ENCODE assay signal across 12 mouse cellular contexts in genomic region chr7:92866526-92866925, GRCm38 (mm10). TPM values are rescaled to one million over a fixed set of nuclear protein-coding genes. Genes with fewer than 3 reads are reported as not detected.
DNase-seq lines count a peak whose midpoint lies in the region; ATAC-seq and TF ChIP-seq lines count a peak whose summit lies in the region.
"Had no signal": no experiment of that assay in that cellular context is flagged by ENCODE, and none has a peak within 500 bp of the region (broad histone marks: within the 10 kb centered on the region; RNA-seq: fewer than 3 reads in every experiment).

No protein-coding gene starts in this region.

- peak in 2 of 3 experiments; percentile 53 to 71; a peak in 4 of 6 replicates for TF ChIP-seq CTCF in MEL (IDR thresholded peaks at IDR 0.05 in 2 of 3, conservative IDR thresholded peaks at IDR 0.05 in 1 of 3; ENCODE audit: control insufficient read depth in 1 of 3, insufficient read depth in 1 of 3, low read depth in 2 of 3, low read length in 3 of 3, poor library complexity in 1 of 3, severe bottlenecking in 1 of 3)
- peak; percentile 78 for TF ChIP-seq CTCF in lung, postnatal 0 days (IDR thresholded peaks at IDR 0.05)

- H3K9ac ChIP-seq in MEL (ENCODE audit: control insufficient read depth, low read depth, low read length, poor library complexity, severe bottlenecking) = no peak overlapping the region
- H3K9ac ChIP-seq in lung, postnatal 0 days (replicated peaks; ENCODE audit: low read depth) = no peak overlapping the region
- H3K9ac ChIP-seq: embryonic facial prominence, embryonic 13.5 days; stomach, embryonic 15.5 days had no signal

- TF ChIP-seq POLR2A in MEL (IDR thresholded peaks at IDR 0.05; ENCODE audit: control insufficient read depth in 1 of 2, insufficient read depth in 1 of 2, low read depth in 1 of 2, low read length in 2 of 2, poor library complexity in 1 of 2) = no peak

- WGBS in lung, postnatal 0 days = 26% methylated on average over 2 of the region's 2 CpGs

- no peak overlapping the region for H3K27ac ChIP-seq in MEL (ENCODE audit: control insufficient read depth, low read depth, low read length)
- no peak overlapping the region for H3K27ac ChIP-seq in lung, postnatal 0 days (ENCODE audit: low read length)
- H3K27ac ChIP-seq: embryonic facial prominence, embryonic 13.5 days; stomach, embryonic 15.5 days had no signal

- TF ChIP-seq RAD21 in MEL (IDR thresholded peaks at IDR 0.05; ENCODE audit: low read depth, low read length) = peak; percentile 63

- H3K27me3 ChIP-seq in MEL (ENCODE audit: control insufficient read depth in 1 of 2, insufficient read depth in 2 of 2, low read length in 2 of 2) = no peaks in the 10 kb centered on the region
- H3K27me3 ChIP-seq in lung, postnatal 0 days (replicated peaks; ENCODE audit: insufficient read depth, low read length) = no peaks in the 10 kb centered on the region
- H3K27me3 ChIP-seq: embryonic facial prominence, embryonic 13.5 days; megakaryocyte, embryonic 14.5 days; stomach, embryonic 15.5 days had no signal

- no peak for TF ChIP-seq EP300 in MEL (IDR thresholded peaks at IDR 0.05; ENCODE audit: low read depth in 1 of 2, low read length in 2 of 2)
- TF ChIP-seq EP300 in lung, postnatal 0 days (IDR thresholded peaks at IDR 0.05) = no peak

- H3K9me3 ChIP-seq in MEL (replicated peaks; ENCODE audit: insufficient read depth, low read length) = no peaks in the 10 kb centered on the region
- no peaks in the 10 kb centered on the region for H3K9me3 ChIP-seq in lung, postnatal 0 days (ENCODE audit: low read length)
- H3K9me3 ChIP-seq: embryonic facial prominence, embryonic 13.5 days; megakaryocyte, embryonic 14.5 days; stomach, embryonic 15.5 days had no signal

- no peak for ATAC-seq in lung, postnatal 0 days

- peaks cover 5 to 21% of the 10 kb centered on the region in 2 experiments for H3K36me3 ChIP-seq in MEL (ENCODE audit: control insufficient read depth in 1 of 2, insufficient read depth in 2 of 2, low read length in 2 of 2)
- no peaks in the 10 kb centered on the region for H3K36me3 ChIP-seq in lung, postnatal 0 days (ENCODE audit: insufficient read depth, low read length)
- H3K36me3 ChIP-seq: embryonic facial prominence, embryonic 13.5 days had no signal

- peak; percentile 62 for DNase-seq in cerebellum, adult 9-10 months
- no peak for DNase-seq in cerebellum, adult 11-12 months
- peak; percentile 46 for DNase-seq in layer of hippocampus, adult 9-10 months (ENCODE audit: low spot score)
- DNase-seq in layer of hippocampus, adult 8-10 months (ENCODE audit: low spot score in 2 of 2) = no peak
- DNase-seq in MEL (ENCODE audit: low read depth, low spot score) = peak; percentile 73
- DNase-seq in lung, postnatal 0 days (ENCODE audit: low spot score) = peak; percentile 61
- no peak for DNase-seq in right cerebral cortex, postnatal 4 days
- no peak for DNase-seq in right cerebral cortex, adult 18-20 months
- DNase-seq: kidney, adult 8-10 months had no signal

- peaks cover 4% of the 10 kb centered on the region; the same call in 1 of the 2 replicates for H3K79me2 ChIP-seq in MEL (ENCODE audit: control insufficient read depth, insufficient read depth, low read length, poor library complexity)

- H3K4me2 ChIP-seq in lung, postnatal 0 days (replicated peaks; ENCODE audit: low read depth, low read length) = no peak overlapping the region
- H3K4me2 ChIP-seq: embryonic facial prominence, embryonic 13.5 days; stomach, embryonic 15.5 days had no signal

- H3K4me3 ChIP-seq in MEL (ENCODE audit: control insufficient read depth in 1 of 2, insufficient read depth in 1 of 2, low read depth in 2 of 2, low read length in 2 of 2) = no peak overlapping the region
- H3K4me3 ChIP-seq in lung, postnatal 0 days (ENCODE audit: low read depth, low read length) = no peak overlapping the region
- H3K4me3 ChIP-seq: embryonic facial prominence, embryonic 13.5 days; megakaryocyte, embryonic 14.5 days; stomach, embryonic 15.5 days had no signal

- peaks cover 4% of the 10 kb centered on the region in 2 experiments for H3K4me1 ChIP-seq in MEL (ENCODE audit: control insufficient read depth in 1 of 2, insufficient read depth in 2 of 2, low read length in 2 of 2)
- H3K4me1 ChIP-seq in lung, postnatal 0 days (ENCODE audit: insufficient read depth, low read depth, low read length) = no peaks in the 10 kb centered on the region
- H3K4me1 ChIP-seq: embryonic facial prominence, embryonic 13.5 days; stomach, embryonic 15.5 days had no signal

TF ChIP-seq in MEL, 35 proteins besides CTCF, POLR2A, EP300 and RAD21:
- TF ChIP-seq HCFC1 (IDR thresholded peaks at IDR 0.05; ENCODE audit: low read depth, low read length) = no peak
- TF ChIP-seq SMC3 (IDR thresholded peaks at IDR 0.05; ENCODE audit: low read depth, low read length) = peak; percentile 78
- TF ChIP-seq MAFK (IDR thresholded peaks at IDR 0.05; ENCODE audit: borderline replicate concordance, low read depth, low read length) = no peak
- TF ChIP-seq ZC3H11A (IDR thresholded peaks at IDR 0.05; ENCODE audit: low read depth, low read length) = peak; percentile 40
- peak; percentile 25; the same call in 1 of the 2 replicates for TF ChIP-seq SIN3A (IDR thresholded peaks at IDR 0.05; ENCODE audit: low read length)
- TF ChIP-seq MXI1 (IDR thresholded peaks at IDR 0.05; ENCODE audit: low read depth, low read length) = peak; percentile 40; the same call in 1 of the 2 replicates
- TF ChIP-seq MAX (IDR thresholded peaks at IDR 0.05; ENCODE audit: low read length) = no peak
- TF ChIP-seq MYC (IDR thresholded peaks at IDR 0.05; ENCODE audit: low read depth, low read length) = peak; percentile 68

RNA-seq across cellular contexts. Expression of gene Ddias, which starts 7.5 kb away (rescaled TPM):
- total RNA-seq in layer of hippocampus, adult 8-10 months (2022) = under 1 TPM; 0.31 to 0.78 (median 0.51) TPM
- total RNA-seq in MEL (2012; rRNA removed) = 17.8 and 23.5 TPM in 2 replicates
- 10 to 100 TPM in 1 of 2 experiments, not detected in 1; 19.9 TPM for polyA plus RNA-seq in MEL (2012; ENCODE audit: insufficient read depth in 1 of 2, insufficient read length in 2 of 2, low read depth in 1 of 2, low replicate concordance in 2 of 2, missing spikeins in 1 of 2)
- polyA plus RNA-seq in lung, postnatal 0 days (2015; fragmentation: Nextera tagmentation; extraction: Ambion mirVana) = 1.1 and 1.5 TPM in 2 replicates

RNA-seq across cellular contexts. Expression of gene Prcp, which starts 7.7 kb away (rescaled TPM):
- total RNA-seq in layer of hippocampus, adult 8-10 months (2022) = 10 to 100 TPM in 2 of 4 experiments, 1 to 10 TPM in 2; 6.1 to 13.1 (median 10.2) TPM
- total RNA-seq in MEL (2012; rRNA removed) = 41.6 and 48.4 TPM in 2 replicates
- 10 to 100 TPM in 1 of 2 experiments, not detected in 1; 40.3 TPM for polyA plus RNA-seq in MEL (2012; ENCODE audit: insufficient read depth in 1 of 2, insufficient read length in 2 of 2, low read depth in 1 of 2, low replicate concordance in 2 of 2, missing spikeins in 1 of 2)
- polyA plus RNA-seq in lung, postnatal 0 days (2015; fragmentation: Nextera tagmentation; extraction: Ambion mirVana) = 30.0 and 34.9 TPM in 2 replicates

Comparison
In these comparisons a context has a peak if more than half of its experiments do, and no peak if none do; other contexts are left out.
1. DNase-seq: peak in cerebellum, adult 9-10 months (single experiment), layer of hippocampus, adult 9-10 months (single experiment), MEL (single experiment) and lung, postnatal 0 days (single experiment); none in cerebellum, adult 11-12 months (single experiment), layer of hippocampus, adult 8-10 months (0 of 2), right cerebral cortex, postnatal 4 days (single experiment) and right cerebral cortex, adult 18-20 months (single experiment).
2. RNA of gene Ddias, which starts 7.5 kb away (total RNA-seq): 17.8 to 23.5 TPM in MEL; 0.31 to 0.78 TPM in layer of hippocampus, adult 8-10 months; every median in the first group is over 10 times any median in the second.